In genomic region chr11:90015281-90015680, GRCm38 (mm10) we compare ENCODE assay signal across 19 mouse cellular contexts. TPM values are rescaled to one million over a fixed set of nuclear protein-coding genes. Genes with fewer than 3 reads are reported as not detected.
"Had no signal": no experiment of that assay in that cellular context is flagged by ENCODE, and none has a peak within 500 bp of the region (broad histone marks: within the 10 kb centered on the region; RNA-seq: fewer than 3 reads in every experiment).

No protein-coding gene starts in this region.

- H3K9me3 ChIP-seq: limb, embryonic 12.5 days; limb, embryonic 15.5 days; midbrain, embryonic 12.5 days; midbrain, embryonic 15.5 days; neural tube, embryonic 12.5 days; stomach, embryonic 15.5 days had no signal

- DNase-seq: kidney, adult 8-10 months; kidney, postnatal 4 days; left cerebral cortex, postnatal 4 days; liver, postnatal 0 days; lung, embryonic 14.5 days; retina, postnatal 1 day; right cerebral cortex, postnatal 25 days; spleen, adult 18-20 months; thymus, postnatal 36 days had no signal

- H3K4me2 ChIP-seq: limb, embryonic 12.5 days; limb, embryonic 15.5 days; liver, embryonic 11.5 days; lung, embryonic 14.5 days; midbrain, embryonic 12.5 days; midbrain, embryonic 15.5 days; neural tube, embryonic 12.5 days; stomach, embryonic 15.5 days had no signal

- ATAC-seq: liver, postnatal 0 days; lung, postnatal 0 days; midbrain, embryonic 15.5 days had no signal

- H3K4me1 ChIP-seq: limb, embryonic 12.5 days; limb, embryonic 15.5 days; midbrain, embryonic 12.5 days; midbrain, embryonic 15.5 days; neural tube, embryonic 12.5 days; stomach, embryonic 15.5 days had no signal

- H3K9ac ChIP-seq: limb, embryonic 12.5 days; limb, embryonic 15.5 days; liver, embryonic 14.5 days; liver, postnatal 0 days; lung, embryonic 14.5 days; midbrain, embryonic 12.5 days; midbrain, embryonic 15.5 days; neural tube, embryonic 12.5 days; stomach, embryonic 15.5 days had no signal

- H3K4me3 ChIP-seq: limb, embryonic 12.5 days; limb, embryonic 15.5 days; midbrain, embryonic 12.5 days; midbrain, embryonic 15.5 days; neural tube, embryonic 12.5 days; stomach, embryonic 15.5 days had no signal

- H3K27me3 ChIP-seq: limb, embryonic 12.5 days; midbrain, embryonic 12.5 days; midbrain, embryonic 15.5 days; neural tube, embryonic 12.5 days; stomach, embryonic 15.5 days had no signal

- H3K27ac ChIP-seq: limb, embryonic 12.5 days; limb, embryonic 15.5 days; liver, embryonic 14.5 days; macrophage; midbrain, embryonic 12.5 days; midbrain, embryonic 15.5 days; neural tube, embryonic 12.5 days; stomach, embryonic 15.5 days had no signal

- H3K36me3 ChIP-seq: limb, embryonic 12.5 days; limb, embryonic 15.5 days; midbrain, embryonic 12.5 days; midbrain, embryonic 15.5 days; neural tube, embryonic 12.5 days; stomach, embryonic 15.5 days had no signal

RNA-seq across cellular contexts. Expression of gene Tmem100, which starts 14.9 kb away (rescaled TPM):
- polyA plus RNA-seq: macrophage had no signal
